Mouse (Mus musculus) neural tube, embryonic 10.5 days (tissue): ENCODE results near the gene Rtp4.

Experiments
- DNase-seq: peaks from one replicate; pipeline ENCODE4 v3.0.0-alpha.2; 2017; ENCODE audit warnings: low spot score; ENCODE audit errors: extremely low spot score

Rtp4 gene

DNA sequence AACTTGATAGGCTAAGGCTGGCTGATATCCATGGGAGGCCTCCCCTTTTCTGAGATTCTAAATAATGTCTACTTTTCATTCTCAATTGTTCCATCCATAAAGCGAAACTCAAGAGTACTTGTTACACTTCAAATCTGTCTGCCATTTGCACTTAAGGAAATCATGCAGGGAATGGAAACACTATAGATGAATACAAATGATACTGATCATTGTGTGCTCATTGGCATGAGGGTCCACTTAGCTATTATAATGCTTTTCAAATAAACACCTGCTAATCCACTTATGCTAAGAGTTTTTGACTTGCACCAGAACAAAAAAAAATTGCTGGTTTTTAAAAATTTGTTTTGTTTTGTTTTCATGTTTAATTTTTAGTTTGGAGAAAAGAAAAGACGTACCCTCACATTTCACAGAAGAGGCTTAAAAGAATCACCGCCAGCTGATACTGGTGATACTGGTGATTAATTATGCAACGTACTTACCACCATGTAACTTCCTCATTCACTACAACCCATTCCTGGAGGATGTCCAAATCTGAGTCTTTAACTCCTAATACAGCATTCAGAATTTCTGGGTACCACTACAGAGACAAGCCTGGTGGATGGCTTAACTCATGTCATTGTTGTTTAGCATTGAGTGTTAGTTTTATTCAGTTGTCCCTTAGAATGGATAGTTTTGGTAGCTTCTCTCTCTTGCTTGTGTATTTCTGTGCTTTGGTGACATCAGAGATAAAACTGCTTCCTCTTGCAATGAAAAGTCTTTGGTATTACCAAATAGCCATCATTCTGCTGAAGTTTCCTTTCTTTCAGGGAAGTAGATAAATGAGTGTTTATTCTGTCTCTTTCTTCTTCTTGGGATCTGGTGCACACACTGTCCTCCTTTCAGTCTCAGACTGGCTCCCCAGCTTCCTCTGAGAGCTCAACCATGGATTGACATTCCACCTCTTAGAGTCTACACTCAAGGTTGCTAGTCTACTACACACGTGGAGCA is 71.3 kb downstream of the Rtp4 start:
- DNase-seq = no peak

GRCm38 (mm10) chr16:23592501-23592900 is 72.4 kb downstream of the Rtp4 start:
- no peak for DNase-seq

DNA sequence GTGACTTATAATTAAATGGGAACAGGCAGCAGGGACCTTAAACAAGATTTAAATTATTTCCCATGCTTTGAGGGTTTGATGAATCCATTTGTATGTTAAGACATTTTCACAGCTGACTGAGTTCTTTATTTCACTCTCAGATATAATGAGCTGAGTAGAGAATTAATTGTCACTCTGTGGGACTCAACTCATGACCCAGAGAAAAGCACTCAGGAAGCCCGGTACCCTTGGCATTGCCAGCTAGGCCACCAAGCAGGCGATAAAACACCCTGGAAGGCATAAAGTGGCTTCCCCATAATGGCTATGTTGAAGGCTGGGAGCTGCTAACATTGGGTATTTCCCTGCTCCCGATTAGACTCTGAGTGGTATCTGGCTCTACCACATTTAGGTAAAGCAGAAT is 76.6 kb downstream of the Rtp4 start:
- DNase-seq = no peak

DNA sequence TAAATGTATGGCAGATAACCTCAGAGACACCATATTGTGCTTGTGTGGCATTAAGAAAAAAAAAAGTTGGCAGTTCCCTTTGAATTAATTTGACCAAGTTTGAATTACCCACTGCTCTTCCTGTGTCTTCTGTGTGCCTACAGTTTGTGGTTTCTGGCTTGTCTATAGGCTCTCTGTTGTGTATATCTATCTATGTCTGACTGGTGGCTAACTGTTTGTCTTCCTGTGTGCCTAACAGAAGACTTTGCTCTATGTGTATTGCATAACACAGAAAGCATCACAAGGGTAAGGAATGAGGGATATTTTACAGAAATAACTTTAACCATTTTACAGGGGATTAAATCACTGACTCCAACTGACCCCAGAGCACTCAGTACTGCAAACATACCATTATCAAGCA is 77.9 kb downstream of the Rtp4 start:
- DNase-seq = no peak

DNA sequence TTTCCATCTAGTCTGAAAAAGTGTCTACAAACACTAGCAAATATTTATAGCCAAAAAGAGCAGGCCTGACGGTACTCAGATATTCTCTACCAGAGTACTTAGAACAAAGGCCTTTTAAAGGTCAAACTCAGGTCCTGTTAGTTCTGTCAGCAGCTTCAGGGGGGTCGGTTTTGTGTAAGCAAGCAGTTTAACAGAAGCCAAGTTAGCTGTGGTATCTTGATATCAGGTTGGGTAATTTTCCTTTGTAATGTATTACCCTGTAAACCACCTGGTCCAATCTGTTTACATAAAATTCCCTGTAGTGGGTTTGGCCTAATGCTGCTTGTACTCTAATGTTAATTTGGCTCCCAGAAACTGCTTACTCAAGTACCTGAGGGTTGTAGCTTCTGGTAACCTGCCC is 86.1 kb downstream of the Rtp4 start:
- DNase-seq = no peak

- DNase-seq = no peak
Observed at GRCm38 (mm10) chr16:23606651-23607050, 86.6 kb downstream of the Rtp4 start.

DNA sequence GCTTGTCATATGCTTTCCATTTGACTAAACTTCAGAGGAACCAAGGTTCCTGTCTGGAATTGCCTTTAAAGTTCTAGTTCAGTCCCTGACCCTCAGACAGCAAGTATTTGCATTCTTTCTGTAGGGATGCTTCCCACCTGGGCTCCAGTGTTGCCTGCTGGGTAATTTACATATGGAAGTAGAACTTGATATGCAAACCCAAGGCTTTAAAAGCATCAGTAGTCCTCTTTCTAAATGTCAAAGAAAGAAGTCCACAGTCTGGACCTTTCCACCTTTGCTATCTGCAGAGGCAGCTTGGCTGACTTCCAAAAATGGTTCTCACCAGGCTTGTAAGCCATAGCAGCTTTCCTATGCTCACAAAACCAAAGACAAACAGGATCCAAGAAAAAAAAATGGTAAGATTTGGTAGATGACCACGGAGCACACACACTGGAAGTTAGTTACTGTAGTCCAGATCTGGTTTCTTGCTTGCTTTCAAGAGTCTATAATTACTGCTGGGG is 87.9 kb downstream of the Rtp4 start:
- no peak for DNase-seq

DNA sequence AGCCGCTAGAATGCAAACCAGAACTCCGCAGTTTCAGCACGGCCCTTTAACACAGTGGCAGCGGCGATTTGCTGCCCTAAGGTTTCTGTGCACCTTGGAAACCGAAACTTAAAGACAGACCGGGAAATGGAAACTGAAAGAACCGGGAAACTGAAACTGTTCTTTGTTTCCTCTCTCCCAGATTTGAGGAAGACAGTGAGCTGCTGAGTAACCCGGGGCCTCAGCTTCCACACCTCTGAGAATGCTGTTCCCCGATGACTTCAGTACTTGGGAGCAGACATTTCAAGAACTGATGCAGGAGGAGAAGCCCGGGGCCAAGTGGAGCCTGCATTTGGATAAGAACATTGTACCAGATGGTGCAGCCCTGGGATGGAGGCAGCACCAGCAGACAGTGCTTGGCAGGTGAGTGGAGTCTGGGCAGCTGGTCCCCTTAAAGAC is 89.7 kb downstream of the Rtp4 start:
- DNase-seq = no peak

DNA sequence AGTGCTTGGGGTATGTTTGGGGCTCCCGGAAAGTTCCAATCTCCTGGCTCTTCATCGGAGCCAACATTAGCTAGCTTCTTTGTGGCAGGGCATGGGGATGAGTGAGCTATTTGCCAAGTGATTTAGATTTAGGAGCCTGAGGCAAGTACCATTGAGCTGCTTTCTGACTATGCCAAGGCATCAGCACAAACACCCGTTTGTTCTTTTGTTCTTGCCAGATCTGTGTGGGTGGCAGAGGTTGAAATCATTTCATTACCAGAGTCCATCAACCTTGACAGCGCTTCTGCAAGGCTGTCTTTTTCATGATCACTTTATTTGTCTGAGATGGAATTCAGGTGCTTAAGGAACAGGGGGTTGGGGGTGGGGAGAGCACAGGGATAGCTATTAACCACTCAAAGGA is 104.1 kb downstream of the Rtp4 start:
- no peak for DNase-seq

DNA sequence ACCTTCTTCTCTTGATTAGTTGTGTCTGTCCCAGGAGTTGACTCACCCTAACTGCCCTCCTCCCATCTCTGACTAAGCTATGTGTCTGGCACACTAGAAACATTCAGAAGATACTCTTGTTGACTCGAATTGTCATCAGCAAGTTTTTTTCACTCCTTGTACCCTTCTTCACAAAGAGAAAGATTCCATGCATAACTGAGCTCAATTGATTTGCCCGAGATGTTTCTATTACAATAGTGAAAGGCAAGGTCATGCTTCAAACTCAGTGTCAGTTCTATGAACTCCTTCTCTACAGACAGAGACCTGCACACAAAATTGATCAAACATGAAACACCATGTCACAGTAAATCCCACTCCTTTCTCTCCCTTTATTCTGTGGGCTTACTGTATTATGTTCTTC is 111.4 kb downstream of the Rtp4 start:
- no peak for DNase-seq

- DNase-seq = no peak
Observed at GRCm38 (mm10) chr16:23632681-23633080, 112.6 kb downstream of the Rtp4 start.

GRCm38 (mm10) chr16:23653028-23653427 is 132.9 kb downstream of the Rtp4 start:
- no peak for DNase-seq

DNA sequence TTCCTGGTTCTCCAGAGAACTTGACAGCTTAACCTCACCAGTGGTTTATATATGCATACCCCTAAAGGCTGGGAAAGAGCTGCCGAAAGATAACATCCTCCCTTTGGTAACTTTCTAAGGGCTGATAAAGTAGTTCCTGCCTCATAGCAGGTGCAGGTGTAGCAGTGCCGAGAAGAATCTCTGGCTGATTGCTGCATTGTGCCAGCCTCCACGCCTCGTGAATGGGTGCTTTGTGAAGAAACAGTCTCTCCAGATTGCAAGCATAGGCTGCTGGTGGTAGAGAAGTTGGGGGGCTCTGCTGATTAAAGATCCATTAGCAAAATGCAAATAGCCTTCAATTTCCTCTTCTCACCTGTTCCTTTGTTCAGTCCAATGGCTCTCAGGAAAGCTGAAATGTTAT is 133.4 kb downstream of the Rtp4 start:
- no peak for DNase-seq

GRCm38 (mm10) chr16:23659597-23660531 is 139.8 kb downstream of the Rtp4 start:
- DNase-seq = no peak
